15 mouse cellular contexts compared by ENCODE assay signal in genomic region chr5:136019907-136020306, GRCm38 (mm10). TPM values are rescaled to one million over a fixed set of nuclear protein-coding genes. Genes with fewer than 3 reads are reported as not detected.
DNase-seq lines count a peak whose midpoint lies in the region; ATAC-seq and TF ChIP-seq lines count a peak whose summit lies in the region.
"Had no signal": no experiment of that assay in that cellular context is flagged by ENCODE, and none has a peak within 500 bp of the region (broad histone marks: within the 10 kb centered on the region; RNA-seq: fewer than 3 reads in every experiment).

No protein-coding gene starts in this region.

- no peak overlapping the region for H3K4me3 ChIP-seq in intestine, postnatal 0 days (ENCODE audit: low read depth, low read length)
- no peak overlapping the region for H3K4me3 ChIP-seq in stomach, postnatal 0 days (ENCODE audit: low read depth, low read length)
- H3K4me3 ChIP-seq: left cerebral cortex, adult 2 months; midbrain, embryonic 10.5 days had no signal

- peak; percentile 35 for DNase-seq in gastrocnemius, postnatal 14 days
- DNase-seq in gastrocnemius, postnatal 36 days = no peak
- peak; percentile 20 for DNase-seq in ovary, postnatal 36 days (ENCODE audit: low spot score)
- DNase-seq in ovary, adult 18-20 months (ENCODE audit: low spot score) = no peak
- no peak for DNase-seq in stomach, postnatal 0 days (ENCODE audit: low spot score)
- DNase-seq in layer of hippocampus, adult 9-11 months = no peak
- DNase-seq in ovary, postnatal 10 days (ENCODE audit: low spot score) = no peak
- DNase-seq: cerebellum, adult 9-10 months had no signal

- peaks cover 10% of the 10 kb centered on the region; the same call in 1 of the 2 replicates for H3K36me3 ChIP-seq in intestine, postnatal 0 days (ENCODE audit: control insufficient read depth, insufficient read depth)
- H3K36me3 ChIP-seq in stomach, postnatal 0 days (ENCODE audit: control insufficient read depth, insufficient read depth, low read length) = no peaks in the 10 kb centered on the region

- TF ChIP-seq CTCF in intestine, postnatal 0 days (IDR thresholded peaks at IDR 0.05; ENCODE audit: low read depth) = no peak
- no peak for TF ChIP-seq CTCF in stomach, postnatal 0 days (IDR thresholded peaks at IDR 0.05; ENCODE audit: low read depth)

- intact Hi-C loops in gastrocnemius, postnatal 14 days (cut with DNase I; ENCODE audit: low total_unique reads) = no loop called here
- intact Hi-C loops in gastrocnemius, postnatal 36 days (cut with DNase I) = loop anchor here (5.0 kb wide), 1 partner anchor 38 kb away; the partner anchor contains the start of gene Zp3

- 32% methylated on average over 1 of the region's 1 CpGs for WGBS in intestine, postnatal 0 days
- 28% methylated on average over 1 of the region's 1 CpGs for WGBS in stomach, postnatal 0 days

- peak; percentile 45 for ATAC-seq in intestine, postnatal 0 days
- 0 out of 2 replicates have a peak, but pooled peaks have one; percentile 4 for ATAC-seq in stomach, postnatal 0 days (ENCODE audit: low FRiP score, low TSS enrichment)
- ATAC-seq: activated CD4-positive, CD25-positive, alpha-beta regulatory T cell, adult 4 months; CD4-positive, CD25-positive, alpha-beta regulatory T cell, adult 4 months had no signal

- H3K27me3 ChIP-seq in intestine, postnatal 0 days (replicated peaks; ENCODE audit: control insufficient read depth, insufficient read depth, low read length) = no peaks in the 10 kb centered on the region
- no peaks in the 10 kb centered on the region for H3K27me3 ChIP-seq in stomach, postnatal 0 days (ENCODE audit: control insufficient read depth, insufficient read depth, low read length)

- H3K9ac ChIP-seq in intestine, postnatal 0 days (ENCODE audit: low read depth, low read length) = no peak overlapping the region
- H3K9ac ChIP-seq in stomach, postnatal 0 days (ENCODE audit: low read length) = no peak overlapping the region

- no peak for TF ChIP-seq EP300 in stomach, postnatal 0 days (optimal IDR thresholded peaks at IDR 0.05)

- H3K4me2 ChIP-seq in intestine, postnatal 0 days (replicated peaks; ENCODE audit: low read depth) = no peak overlapping the region
- no peak overlapping the region for H3K4me2 ChIP-seq in stomach, postnatal 0 days (replicated peaks; ENCODE audit: low read depth)

- H3K4me1 ChIP-seq in intestine, postnatal 0 days (replicated peaks; ENCODE audit: control insufficient read depth, insufficient read depth, low read length) = no peaks in the 10 kb centered on the region
- no peaks in the 10 kb centered on the region; the same call in 1 of the 2 replicates for H3K4me1 ChIP-seq in stomach, postnatal 0 days (replicated peaks; ENCODE audit: control insufficient read depth, insufficient read depth)
- H3K4me1 ChIP-seq: midbrain, embryonic 10.5 days had no signal

- H3K27ac ChIP-seq in intestine, postnatal 0 days (ENCODE audit: low read depth, low read length) = no peak overlapping the region
- peak overlapping the region; percentile 45; the same call in 1 of the 2 replicates for H3K27ac ChIP-seq in stomach, postnatal 0 days (replicated peaks)
- H3K27ac ChIP-seq: kidney, postnatal 0 days; left cerebral cortex, adult 2 months; midbrain, embryonic 10.5 days had no signal

- H3K9me3 ChIP-seq in intestine, postnatal 0 days (ENCODE audit: control insufficient read depth) = no peaks in the 10 kb centered on the region
- H3K9me3 ChIP-seq in stomach, postnatal 0 days (ENCODE audit: control insufficient read depth, low read length) = no peaks in the 10 kb centered on the region
- H3K9me3 ChIP-seq: midbrain, embryonic 10.5 days had no signal

RNA-seq across cellular contexts. Expression of gene Upk3b, which starts 18.4 kb away (rescaled TPM):
- not detected for total RNA-seq in gastrocnemius, postnatal 14 days (2021)
- total RNA-seq in gastrocnemius, postnatal 36 days (2021) = not detected
- 18.3 and 21.3 TPM in 2 replicates for polyA plus RNA-seq in intestine, postnatal 0 days (2015; fragmentation: Nextera tagmentation; extraction: Ambion mirVana)
- polyA plus RNA-seq in stomach, postnatal 0 days (2015; fragmentation: Nextera tagmentation; extraction: Ambion mirVana) = 22.8 and 27.7 TPM in 2 replicates
- total RNA-seq: left cerebral cortex, adult 2 months had no signal
- polyA plus RNA-seq: activated CD4-positive, CD25-positive, alpha-beta regulatory T cell, adult 4 months; CD4-positive, CD25-positive, alpha-beta regulatory T cell, adult 4 months; midbrain, embryonic 10.5 days had no signal

RNA-seq across cellular contexts. Expression of gene Dtx2, which starts 25.3 kb away (rescaled TPM):
- total RNA-seq in gastrocnemius, postnatal 14 days (2021) = 1 to 10 TPM; 6.7 to 7.5 TPM
- 1 to 10 TPM; 6.0 to 6.4 TPM for total RNA-seq in gastrocnemius, postnatal 36 days (2021)
- polyA plus RNA-seq in intestine, postnatal 0 days (2015; fragmentation: Nextera tagmentation; extraction: Ambion mirVana) = 10.5 TPM in 2 replicates
- 13.5 and 16.2 TPM in 2 replicates for polyA plus RNA-seq in stomach, postnatal 0 days (2015; fragmentation: Nextera tagmentation; extraction: Ambion mirVana)

RNA-seq across cellular contexts. Expression of gene Upk3bl, which starts 34.4 kb away (rescaled TPM):
- under 1 TPM in 1 of 2 experiments, not detected in 1; 0.27 TPM for total RNA-seq in gastrocnemius, postnatal 14 days (2021)
- total RNA-seq in gastrocnemius, postnatal 36 days (2021) = not detected
- 0.39 TPM in 1 of 2 replicates, not detected in the other for polyA plus RNA-seq in intestine, postnatal 0 days (2015; fragmentation: Nextera tagmentation; extraction: Ambion mirVana)
- polyA plus RNA-seq in stomach, postnatal 0 days (2015; fragmentation: Nextera tagmentation; extraction: Ambion mirVana) = 27.4 and 56.0 TPM in 2 replicates
- total RNA-seq: left cerebral cortex, adult 2 months had no signal
- polyA plus RNA-seq: activated CD4-positive, CD25-positive, alpha-beta regulatory T cell, adult 4 months; CD4-positive, CD25-positive, alpha-beta regulatory T cell, adult 4 months; spleen, adult 2 months had no signal

RNA-seq across cellular contexts. Expression of gene Zp3, which starts 40.0 kb away (rescaled TPM):
- total RNA-seq in gastrocnemius, postnatal 14 days (2021) = not detected
- not detected for total RNA-seq in gastrocnemius, postnatal 36 days (2021)
- polyA plus RNA-seq in intestine, postnatal 0 days (2015; fragmentation: Nextera tagmentation; extraction: Ambion mirVana) = not detected in 2 replicates
- polyA plus RNA-seq in stomach, postnatal 0 days (2015; fragmentation: Nextera tagmentation; extraction: Ambion mirVana) = 0.07 TPM in 1 of 2 replicates, not detected in the other
- total RNA-seq: left cerebral cortex, adult 2 months had no signal
- polyA plus RNA-seq: activated CD4-positive, CD25-positive, alpha-beta regulatory T cell, adult 4 months; CD4-positive, CD25-positive, alpha-beta regulatory T cell, adult 4 months; midbrain, embryonic 10.5 days; spleen, adult 2 months had no signal

RNA-seq across cellular contexts. Expression of gene Ssc4d, which starts 45.6 kb away (rescaled TPM):
- 1 to 10 TPM in 1 of 2 experiments, under 1 TPM in 1; 0.73 to 1.6 TPM for total RNA-seq in gastrocnemius, postnatal 14 days (2021)
- total RNA-seq in gastrocnemius, postnatal 36 days (2021) = 1 to 10 TPM in 1 of 2 experiments, under 1 TPM in 1; 0.57 to 1.1 TPM
- 2.2 and 2.4 TPM in 2 replicates for polyA plus RNA-seq in intestine, postnatal 0 days (2015; fragmentation: Nextera tagmentation; extraction: Ambion mirVana)
- polyA plus RNA-seq in stomach, postnatal 0 days (2015; fragmentation: Nextera tagmentation; extraction: Ambion mirVana) = 1.7 and 2.2 TPM in 2 replicates

Comparison
In these comparisons a context has a peak if more than half of its experiments do, and no peak if none do; other contexts are left out.
1. DNase-seq: peak in gastrocnemius, postnatal 14 days (single experiment) and ovary, postnatal 36 days (single experiment); none in gastrocnemius, postnatal 36 days (0 of 2), ovary, adult 18-20 months (single experiment), stomach, postnatal 0 days (single experiment), layer of hippocampus, adult 9-11 months (single experiment) and ovary, postnatal 10 days (single experiment).